Mouse (Mus musculus) forebrain, embryonic 15.5 days (tissue): ENCODE results near the gene Olfr635. TPM values are rescaled to one million over a fixed set of nuclear protein-coding genes. Genes with fewer than 3 reads are reported as not detected.
"Not testable (repeated sequence)": the region's sequence is repeated elsewhere in the genome, so short reads cannot be mapped to it uniquely, and the experiment has no call there.

Source experiments
- ATAC-seq: fragments of 200-750 bp; cut with Nextera tagmentation; replicated peaks from 2 replicates; pipeline ENCODE4 v1.8.0; 2017; ENCODE audit warnings: mild to moderate bottlenecking, moderate TSS enrichment, moderate library complexity
- H3K27ac ChIP-seq: fragments of 300-500 bp; sonication (generic); replicated peaks from 2 replicates; pipeline ENCODE4 v1.5.1; 2015; ENCODE audit warnings: mild to moderate bottlenecking, inconsistent platforms
- H3K27me3 ChIP-seq: fragments of 300-500 bp; sonication (generic); 2 replicates; pipeline ENCODE4 v1.6.1; 2015; ENCODE audit warnings: inconsistent platforms
- H3K36me3 ChIP-seq: fragments of 300-500 bp; sonication (generic); 2 replicates; pipeline ENCODE4 v1.6.1; 2015; ENCODE audit warnings: mild to moderate bottlenecking, inconsistent platforms
- H3K4me1 ChIP-seq: fragments of 300-500 bp; sonication (generic); 2 replicates; pipeline ENCODE4 v1.6.1; 2015; ENCODE audit warnings: inconsistent platforms
- H3K4me2 ChIP-seq: fragments of 300-500 bp; sonication (generic); replicated peaks from 2 replicates; pipeline ENCODE4 v1.6.1; 2015; ENCODE audit warnings: mild to moderate bottlenecking, inconsistent platforms
- H3K4me3 ChIP-seq: fragments of 300-500 bp; sonication (generic); 2 replicates; pipeline ENCODE4 v1.5.1; 2015; ENCODE audit warnings: mild to moderate bottlenecking, inconsistent platforms
- H3K9ac ChIP-seq: fragments of 300-500 bp; sonication (generic); replicated peaks from 2 replicates; pipeline ENCODE4 v1.6.1; 2015; ENCODE audit warnings: mild to moderate bottlenecking, inconsistent platforms
- H3K9me3 ChIP-seq: fragments of 300-500 bp; sonication (generic); 2 replicates; pipeline ENCODE4 v1.6.1; 2016; ENCODE audit warnings: inconsistent platforms
- WGBS: fragments of 180-500 bp; shearing (Covaris S2); methylation state at CpG from one replicate; pipeline ENCODE4 v1.1.7; 2015; ENCODE audit warnings: mixed read lengths; 5-methylcytosine and 5-hydroxymethylcytosine counted together
- polyA plus RNA-seq: library from polyadenylated mRNA; unstranded; fragments of >200 nt; fragmentation: Nextera tagmentation; extraction: Ambion mirVana; gene quantifications from 2 replicates; pipeline ENCODE4 v1.2.1, GENCODE M21; 2015

Gene Olfr635
- polyA plus RNA-seq = not detected in 2 replicates

GRCm38 (mm10) chr7:103970852-103971251 lies at the start of gene Olfr635:
Gene Olfr635, plus strand, starts transcription at chr7:103971152.
- WGBS = 71% methylated on average over 1 of the region's 1 CpGs
- Histone ChIP-seq H3K27ac (no peak within 1 kb of the TSS), H3K9ac (no peak within 1 kb of the TSS), H3K36me3 (no peaks in the 10 kb centered on the region), H3K4me2 (no peak within 1 kb of the TSS), H3K4me3 (no peak within 1 kb of the TSS), H3K4me1 (no peaks in the 10 kb centered on the region), H3K27me3 (no peaks in the 10 kb centered on the region), H3K9me3 (no peaks in the 10 kb centered on the region)
- no peak for ATAC-seq

DNA sequence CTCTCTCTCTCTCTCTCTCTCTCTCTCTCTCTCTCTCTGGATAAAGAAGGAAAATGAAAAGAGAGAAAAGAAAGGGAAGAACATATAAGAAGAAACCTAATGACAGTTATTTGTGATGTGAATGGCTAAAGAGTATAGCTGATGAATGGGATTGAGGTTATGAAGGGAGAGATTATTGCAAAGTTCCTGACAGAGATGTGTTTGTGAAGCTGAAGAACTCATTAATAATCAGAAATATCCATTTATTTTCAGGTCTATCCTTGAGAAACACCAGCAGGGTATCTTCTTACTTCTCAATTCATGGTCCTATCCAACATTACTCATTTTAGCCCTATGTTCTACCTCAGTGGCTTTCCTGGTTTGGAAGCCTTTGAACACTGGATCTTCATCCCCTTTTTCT lies 42.4 kb upstream of the Olfr635 start, which contains the start of gene Olfr631:
Gene Olfr631 (plus strand): TSS at position 301 of the 400 bp plus-strand sequence.
- Histone ChIP-seq H3K9ac (no peak within 1 kb of the TSS), H3K27ac (no peak within 1 kb of the TSS)
- no peak for ATAC-seq

GRCm38 (mm10) chr7:103934264-103934663 lies 36.7 kb upstream of the Olfr635 start, which contains the start of gene Olfr632:
Gene Olfr632, plus strand, starts transcription at chr7:103934347.
- no peaks in the 10 kb centered on the region for H3K9me3 ChIP-seq
- 77% methylated on average over 2 of the region's 2 CpGs for WGBS

More for the DNA sequence above, 42.4 kb upstream of the Olfr635 start, which contains the start of gene Olfr631:
- no peaks in the 10 kb centered on the region for H3K36me3 ChIP-seq
- H3K4me1 ChIP-seq = no peaks in the 10 kb centered on the region
- no peaks in the 10 kb centered on the region for H3K9me3 ChIP-seq
- H3K4me2 ChIP-seq = no peak within 1 kb of the TSS
- H3K4me3 ChIP-seq = no peak within 1 kb of the TSS
- no peaks in the 10 kb centered on the region for H3K27me3 ChIP-seq

GRCm38 (mm10) chr7:103942730-103943129 lies 28.2 kb upstream of the Olfr635 start:
- ATAC-seq = no peak
- no peaks in the 10 kb centered on the region for H3K36me3 ChIP-seq
- no peak overlapping the region for H3K27ac ChIP-seq
- H3K9me3 ChIP-seq = no peaks in the 10 kb centered on the region
- no peaks in the 10 kb centered on the region for H3K4me1 ChIP-seq
- no peaks in the 10 kb centered on the region for H3K27me3 ChIP-seq
- H3K4me3 ChIP-seq = no peak overlapping the region
- H3K4me2 ChIP-seq = no peak overlapping the region
- WGBS = 35% methylated on average over 2 of the region's 2 CpGs
- no peak overlapping the region for H3K9ac ChIP-seq

More at GRCm38 (mm10) chr7:103934264-103934663, 36.7 kb upstream of the Olfr635 start, which contains the start of gene Olfr632:
- Histone ChIP-seq H3K4me1 (no peaks in the 10 kb centered on the region), H3K27me3 (no peaks in the 10 kb centered on the region), H3K27ac (no peak within 1 kb of the TSS), H3K4me2 (no peak within 1 kb of the TSS), H3K36me3 (no peaks in the 10 kb centered on the region), H3K9ac (no peak within 1 kb of the TSS), H3K4me3 (no peak within 1 kb of the TSS)
- no peak for ATAC-seq

GRCm38 (mm10) chr7:103944137-103944536 lies 26.8 kb upstream of the Olfr635 start, which contains the start of gene Olfr633:
Gene Olfr633, plus strand, starts transcription at chr7:103944437.
- no peak for ATAC-seq
- no peak within 1 kb of the TSS for H3K4me2 ChIP-seq
- no peak within 1 kb of the TSS for H3K27ac ChIP-seq
- H3K4me3 ChIP-seq = no peak within 1 kb of the TSS
- H3K36me3 ChIP-seq = no peaks in the 10 kb centered on the region
- no peak within 1 kb of the TSS for H3K9ac ChIP-seq
- no peaks in the 10 kb centered on the region for H3K4me1 ChIP-seq
- no peaks in the 10 kb centered on the region for H3K27me3 ChIP-seq
- no peaks in the 10 kb centered on the region for H3K9me3 ChIP-seq

- H3K4me1 ChIP-seq, H3K4me3 ChIP-seq, H3K9me3 ChIP-seq, ATAC-seq, H3K4me2 ChIP-seq, H3K36me3 ChIP-seq, H3K27me3 ChIP-seq, H3K9ac ChIP-seq, H3K27ac ChIP-seq: not testable (repeated sequence)
- WGBS = 97% methylated on average over 22 of the region's 22 CpGs
Observed at GRCm38 (mm10) chr7:103966873-103967272, 4.1 kb upstream of the Olfr635 start.

DNA sequence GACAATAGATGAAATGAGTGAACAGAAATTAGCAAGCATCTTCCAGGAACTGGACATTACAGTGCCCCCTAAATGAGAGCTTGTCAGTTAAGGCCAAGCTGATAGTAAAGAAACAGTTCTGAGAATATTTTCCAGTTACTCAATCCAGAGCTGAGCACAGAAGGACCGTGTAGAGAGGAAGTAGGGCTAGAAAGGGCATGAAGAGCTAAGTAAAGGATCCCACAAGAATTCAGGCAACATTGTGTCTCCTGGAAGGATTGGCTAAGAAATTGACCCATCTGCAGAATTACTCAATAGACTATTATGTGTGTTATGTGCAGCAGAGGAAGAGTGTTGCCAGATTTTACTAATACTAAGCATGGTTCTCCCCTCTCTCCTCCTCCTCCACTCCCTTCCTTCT lies 830 bp downstream of the Olfr635 start:
- Histone ChIP-seq H3K36me3 (no peaks in the 10 kb centered on the region), H3K4me1 (no peaks in the 10 kb centered on the region), H3K27ac (no peak overlapping the region), H3K27me3 (no peaks in the 10 kb centered on the region), H3K9me3 (no peaks in the 10 kb centered on the region), H3K9ac (no peak overlapping the region), H3K4me3 (no peak overlapping the region), H3K4me2 (no peak overlapping the region)
- WGBS = 59% methylated on average over 1 of the region's 1 CpGs
- ATAC-seq = no peak

- no peak within 1 kb of the TSS for H3K27ac ChIP-seq
- H3K36me3 ChIP-seq = no peaks in the 10 kb centered on the region
- no peaks in the 10 kb centered on the region for H3K9me3 ChIP-seq
- ATAC-seq = no peak
- H3K4me3 ChIP-seq = no peak within 1 kb of the TSS
- no peak within 1 kb of the TSS for H3K4me2 ChIP-seq
- H3K4me1 ChIP-seq = no peaks in the 10 kb centered on the region
- no peak within 1 kb of the TSS for H3K9ac ChIP-seq
- no peaks in the 10 kb centered on the region for H3K27me3 ChIP-seq
Observed at GRCm38 (mm10) chr7:103998446-103998845, 27.5 kb downstream of the Olfr635 start, which contains the start of gene Olfr638. Gene Olfr638, plus strand, starts transcription at chr7:103998746.

DNA sequence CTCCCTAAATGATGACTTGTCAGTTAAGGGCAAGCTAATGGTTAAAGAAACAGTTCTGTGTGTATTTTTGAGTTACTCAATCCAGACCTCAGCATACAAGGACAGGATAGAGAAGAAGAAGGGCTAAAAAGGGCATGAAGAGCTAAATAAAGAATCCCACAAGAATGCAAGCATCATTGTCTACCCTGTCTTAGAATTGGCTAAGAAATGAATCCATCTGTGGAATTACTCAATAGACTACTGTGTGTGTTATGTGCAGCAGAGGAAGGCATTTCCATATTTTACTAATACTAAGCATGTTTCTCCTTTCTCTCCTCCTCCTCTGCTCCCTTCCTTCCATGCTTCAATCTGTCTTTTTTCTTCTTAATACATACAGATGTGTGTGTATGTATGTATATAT lies 28.2 kb downstream of the Olfr635 start:
- Histone ChIP-seq H3K4me3 (no peak overlapping the region), H3K36me3 (no peaks in the 10 kb centered on the region), H3K9me3 (no peaks in the 10 kb centered on the region), H3K27ac (no peak overlapping the region), H3K27me3 (no peaks in the 10 kb centered on the region), H3K4me2 (no peak overlapping the region), H3K4me1 (no peaks in the 10 kb centered on the region), H3K9ac (no peak overlapping the region)
- ATAC-seq = no peak

GRCm38 (mm10) chr7:104017203-104017602 lies 46.3 kb downstream of the Olfr635 start, which contains the start of gene Olfr639:
Gene Olfr639, minus strand, starts transcription at chr7:104017303.
- H3K36me3 ChIP-seq = no peaks in the 10 kb centered on the region
- H3K27me3 ChIP-seq = no peaks in the 10 kb centered on the region

DNA sequence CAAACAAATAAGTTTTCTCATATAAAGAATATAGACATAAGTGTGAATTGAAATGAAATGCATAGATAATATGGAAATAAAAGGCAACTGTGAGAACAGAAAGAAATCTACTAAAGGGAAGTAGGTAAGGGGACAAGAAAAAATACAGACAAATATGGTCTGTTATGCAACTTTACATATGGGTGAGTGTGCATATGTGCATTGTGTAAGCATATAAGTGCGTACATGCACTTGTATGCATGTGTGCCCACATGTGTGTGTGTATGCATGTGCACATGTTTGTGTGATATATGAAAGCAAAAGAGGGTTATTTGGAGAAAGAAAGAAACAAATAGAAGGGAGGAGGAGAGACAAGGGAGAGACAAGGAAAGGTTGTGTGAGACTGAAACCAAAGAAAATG lies 48.0 kb downstream of the Olfr635 start:
- 94% methylated on average over 1 of the region's 1 CpGs for WGBS
- Histone ChIP-seq H3K4me3 (no peak overlapping the region), H3K9ac (no peak overlapping the region), H3K9me3 (no peaks in the 10 kb centered on the region), H3K36me3 (no peaks in the 10 kb centered on the region), H3K4me2 (no peak overlapping the region), H3K27ac (no peak overlapping the region), H3K4me1 (no peaks in the 10 kb centered on the region), H3K27me3 (no peaks in the 10 kb centered on the region)
- ATAC-seq = no peak

More at GRCm38 (mm10) chr7:104017203-104017602, 46.3 kb downstream of the Olfr635 start, which contains the start of gene Olfr639:
- no peak within 1 kb of the TSS for H3K9ac ChIP-seq
- H3K4me2 ChIP-seq = no peak within 1 kb of the TSS
- no peak within 1 kb of the TSS for H3K4me3 ChIP-seq
- no peaks in the 10 kb centered on the region for H3K4me1 ChIP-seq
- ATAC-seq = no peak
- H3K9me3 ChIP-seq = no peaks in the 10 kb centered on the region
- H3K27ac ChIP-seq = no peak within 1 kb of the TSS

GRCm38 (mm10) chr7:104021651-104022050 lies 50.7 kb downstream of the Olfr635 start:
- H3K4me1 ChIP-seq = no peaks in the 10 kb centered on the region
- H3K4me2 ChIP-seq = no peak overlapping the region
- no peaks in the 10 kb centered on the region for H3K36me3 ChIP-seq
- H3K27ac ChIP-seq = no peak overlapping the region
- no peaks in the 10 kb centered on the region for H3K27me3 ChIP-seq
- no peaks in the 10 kb centered on the region for H3K9me3 ChIP-seq
- H3K9ac ChIP-seq = no peak overlapping the region
- no peak for ATAC-seq
- 96% methylated on average over 6 of the region's 6 CpGs for WGBS
- no peak overlapping the region for H3K4me3 ChIP-seq

DNA sequence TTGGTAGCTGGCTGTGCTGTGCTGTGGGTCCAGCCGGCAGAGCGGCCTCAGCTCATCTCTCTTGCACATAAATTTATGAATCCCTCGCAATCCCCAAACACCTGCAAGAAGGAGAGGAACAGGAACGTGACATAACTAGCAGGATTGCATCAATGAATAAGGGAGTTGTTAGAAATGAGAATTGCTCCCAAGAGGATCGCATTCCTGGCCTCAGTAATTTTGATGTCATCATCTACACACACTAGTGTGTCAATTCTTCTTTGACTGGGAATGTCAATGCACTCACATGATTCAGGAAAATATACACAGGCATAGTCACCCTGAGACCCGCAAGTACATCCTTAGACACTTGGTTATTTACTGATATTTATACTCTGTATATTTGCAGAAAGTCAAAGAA lies 54.5 kb downstream of the Olfr635 start, which contains the start of gene Olfr640:
Gene Olfr640 (minus strand): TSS at position 101 of the 400 bp plus-strand sequence.
- H3K9ac ChIP-seq = no peak within 1 kb of the TSS
- no peaks in the 10 kb centered on the region for H3K4me1 ChIP-seq
- 85% methylated on average over 6 of the region's 6 CpGs for WGBS
- ATAC-seq = no peak
- no peak within 1 kb of the TSS for H3K4me3 ChIP-seq
- H3K9me3 ChIP-seq = no peaks in the 10 kb centered on the region
- no peaks in the 10 kb centered on the region for H3K27me3 ChIP-seq
- H3K36me3 ChIP-seq = no peaks in the 10 kb centered on the region
- no peak within 1 kb of the TSS for H3K4me2 ChIP-seq
- H3K27ac ChIP-seq = no peak within 1 kb of the TSS
